Mouse (Mus musculus): ENCODE data around the gene Gm10277. TPM values are rescaled to one million over a fixed set of nuclear protein-coding genes. Genes with fewer than 3 reads are reported as not detected.

Gene Gm10277
- polyA plus RNA-seq, 1 experiment from 2014 or later: 0.92 TPM

DNA sequence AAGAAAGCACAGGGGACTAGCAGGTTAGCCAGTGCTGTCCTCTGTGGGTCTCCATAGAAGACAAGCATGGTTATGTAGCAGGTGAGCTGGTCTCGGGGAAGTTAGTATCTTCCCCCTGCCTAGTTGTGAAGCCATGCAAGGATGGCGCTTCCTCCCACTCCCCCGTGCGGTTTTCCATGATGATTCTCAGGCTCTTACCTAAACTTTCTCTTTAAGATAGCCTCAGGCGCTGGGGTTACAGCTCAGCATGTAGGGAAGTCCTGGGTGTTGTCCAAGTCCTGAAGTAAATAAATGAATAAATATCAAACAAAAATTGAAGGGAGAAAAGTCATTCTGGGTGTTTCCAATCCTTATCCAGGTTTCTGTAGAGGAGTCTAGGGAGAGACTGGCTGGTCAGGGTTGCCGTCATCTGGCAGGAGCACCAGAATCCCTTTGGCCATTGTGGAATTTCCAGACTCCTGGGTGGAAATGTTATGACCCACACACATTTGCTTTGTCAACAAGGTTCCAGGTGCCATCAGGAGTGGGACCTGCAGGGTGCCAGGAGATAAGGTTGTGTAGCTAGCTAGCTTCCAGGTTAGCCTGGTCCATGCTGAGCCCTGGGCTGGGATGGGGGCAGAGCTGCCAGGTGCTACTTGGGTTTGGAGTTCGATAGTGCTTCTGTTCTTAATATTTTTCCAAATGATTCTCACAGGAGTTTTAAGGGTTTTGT lies 5.3 kb downstream of the Gm10277 start:
- Histone ChIP-seq H3K9me3 (no peaks in the 10 kb centered on the region), H3K4me1 (peaks cover 37% of the 10 kb centered on the region), H3K27me3 (ENCODE audit: poor library complexity, severe bottlenecking) (no peaks in the 10 kb centered on the region), H3K27ac (no peak overlapping the region), H3K36me3 (replicated peaks) (peaks cover 26% of the 10 kb centered on the region), H3K4me3 (no peak overlapping the region)
- WGBS: 88% methylated on average over 7 of the region's 7 CpGs
- DNase-seq (ENCODE audit: extremely low spot score, low spot score): no peak

DNA sequence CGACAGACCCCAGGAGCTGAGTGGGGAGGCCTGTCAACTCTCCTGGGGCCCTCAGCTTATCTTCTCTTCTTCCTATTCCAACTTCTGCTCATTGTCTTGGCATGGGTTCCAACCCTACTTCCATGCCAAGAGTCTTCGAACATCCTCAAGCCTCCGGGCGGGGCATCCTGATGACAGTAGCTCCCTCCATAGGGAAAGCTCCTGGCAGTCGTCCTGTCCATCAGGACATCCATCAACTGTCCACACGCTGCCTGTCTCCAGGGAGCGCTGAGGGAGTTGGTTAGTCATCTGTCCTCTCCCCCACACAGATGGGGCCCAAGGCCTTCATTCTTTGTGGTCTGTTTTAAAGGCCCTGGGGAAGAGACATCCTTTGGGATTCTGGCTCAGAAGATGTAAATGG lies 6.5 kb downstream of the Gm10277 start:
- peaks cover 34% of the 10 kb centered on the region for H3K4me1 ChIP-seq
- DNase-seq (ENCODE audit: extremely low spot score, low spot score): no peak
- no peak overlapping the region for H3K27ac ChIP-seq
- H3K36me3 ChIP-seq (replicated peaks): peaks cover 28% of the 10 kb centered on the region
- H3K9me3 ChIP-seq: no peaks in the 10 kb centered on the region
- no peak overlapping the region for H3K4me3 ChIP-seq
- H3K27me3 ChIP-seq (ENCODE audit: poor library complexity, severe bottlenecking): no peaks in the 10 kb centered on the region
- 89% methylated on average over 7 of the region's 7 CpGs for WGBS

DNA sequence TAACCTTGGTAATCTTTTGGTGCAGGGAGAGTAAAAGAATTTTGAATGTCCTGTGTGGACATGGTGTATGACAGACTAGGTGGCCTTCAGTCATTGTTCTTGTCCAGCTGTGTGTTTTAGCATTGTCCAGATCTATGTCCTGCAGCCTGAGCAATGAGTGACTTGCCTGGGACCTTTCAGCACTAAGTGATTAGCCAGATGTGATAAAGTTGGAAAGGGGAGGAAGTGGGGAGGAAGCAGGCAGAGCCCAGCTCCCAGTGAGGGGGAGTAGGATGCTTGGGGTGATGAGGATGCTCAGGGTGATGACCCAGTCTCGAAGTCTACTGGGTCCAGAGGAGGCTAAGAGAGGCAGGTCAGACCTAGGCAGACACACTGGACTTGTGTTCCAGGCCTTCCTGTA lies 8.3 kb downstream of the Gm10277 start:
- Histone ChIP-seq H3K4me3 (no peak overlapping the region), H3K27ac (no peak overlapping the region), H3K4me1 (peaks cover 23% of the 10 kb centered on the region), H3K36me3 (replicated peaks) (peaks cover 28% of the 10 kb centered on the region), H3K9me3 (no peaks in the 10 kb centered on the region), H3K27me3 (ENCODE audit: poor library complexity, severe bottlenecking) (no peaks in the 10 kb centered on the region)
- 71% methylated on average over 1 of the region's 1 CpGs for WGBS
- DNase-seq (ENCODE audit: extremely low spot score, low spot score): no peak

DNA sequence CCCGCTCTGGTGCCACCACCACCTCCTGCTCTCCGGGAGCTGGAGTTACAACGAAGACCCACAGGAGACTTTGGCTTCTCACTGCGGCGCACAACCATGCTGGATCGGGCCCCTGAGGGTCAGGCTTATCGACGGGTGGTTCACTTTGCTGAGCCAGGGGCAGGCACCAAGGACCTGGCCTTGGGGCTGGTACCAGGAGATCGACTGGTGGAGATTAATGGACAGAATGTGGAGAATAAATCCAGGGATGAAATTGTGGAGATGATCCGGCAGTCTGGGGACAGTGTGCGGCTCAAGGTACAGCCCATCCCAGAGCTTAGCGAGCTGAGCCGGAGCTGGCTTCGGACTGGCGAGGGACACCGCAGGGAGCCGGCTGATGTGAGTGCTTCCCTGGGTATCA lies 9.6 kb downstream of the Gm10277 start:
- Histone ChIP-seq H3K36me3 (replicated peaks) (peaks cover 28% of the 10 kb centered on the region), H3K27ac (0 out of 2 replicates have a peak overlapping the region, but pooled peaks have one; percentile 31), H3K27me3 (ENCODE audit: poor library complexity, severe bottlenecking) (no peaks in the 10 kb centered on the region), H3K4me3 (no peak overlapping the region), H3K9me3 (no peaks in the 10 kb centered on the region), H3K4me1 (peaks cover 10% of the 10 kb centered on the region)
- WGBS: 93% methylated on average over 17 of the region's 17 CpGs
- no peak for DNase-seq (ENCODE audit: extremely low spot score, low spot score)

DNA sequence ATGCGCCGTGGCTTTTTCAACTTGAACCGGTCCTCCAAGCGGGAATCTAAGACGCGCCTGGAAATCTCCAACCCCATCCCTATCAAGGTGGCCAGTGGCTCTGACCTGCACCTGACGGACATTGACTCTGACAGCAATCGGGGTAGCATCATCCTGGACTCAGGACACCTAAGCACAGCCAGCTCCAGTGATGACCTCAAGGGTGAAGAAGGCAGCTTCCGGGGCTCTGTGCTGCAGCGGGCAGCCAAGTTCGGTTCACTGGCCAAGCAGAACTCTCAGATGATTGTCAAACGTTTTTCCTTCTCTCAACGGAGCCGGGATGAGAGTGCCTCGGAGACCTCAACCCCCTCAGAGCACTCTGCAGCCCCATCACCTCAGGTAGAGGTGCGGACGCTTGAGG lies 10.1 kb downstream of the Gm10277 start:
- WGBS: 91% methylated on average over 17 of the region's 17 CpGs
- Histone ChIP-seq H3K27me3 (ENCODE audit: poor library complexity, severe bottlenecking) (no peaks in the 10 kb centered on the region), H3K4me1 (peaks cover 10% of the 10 kb centered on the region), H3K36me3 (replicated peaks) (peaks cover 28% of the 10 kb centered on the region), H3K9me3 (no peaks in the 10 kb centered on the region), H3K4me3 (no peak overlapping the region), H3K27ac (no peak overlapping the region)
- DNase-seq (ENCODE audit: extremely low spot score, low spot score): no peak

DNA sequence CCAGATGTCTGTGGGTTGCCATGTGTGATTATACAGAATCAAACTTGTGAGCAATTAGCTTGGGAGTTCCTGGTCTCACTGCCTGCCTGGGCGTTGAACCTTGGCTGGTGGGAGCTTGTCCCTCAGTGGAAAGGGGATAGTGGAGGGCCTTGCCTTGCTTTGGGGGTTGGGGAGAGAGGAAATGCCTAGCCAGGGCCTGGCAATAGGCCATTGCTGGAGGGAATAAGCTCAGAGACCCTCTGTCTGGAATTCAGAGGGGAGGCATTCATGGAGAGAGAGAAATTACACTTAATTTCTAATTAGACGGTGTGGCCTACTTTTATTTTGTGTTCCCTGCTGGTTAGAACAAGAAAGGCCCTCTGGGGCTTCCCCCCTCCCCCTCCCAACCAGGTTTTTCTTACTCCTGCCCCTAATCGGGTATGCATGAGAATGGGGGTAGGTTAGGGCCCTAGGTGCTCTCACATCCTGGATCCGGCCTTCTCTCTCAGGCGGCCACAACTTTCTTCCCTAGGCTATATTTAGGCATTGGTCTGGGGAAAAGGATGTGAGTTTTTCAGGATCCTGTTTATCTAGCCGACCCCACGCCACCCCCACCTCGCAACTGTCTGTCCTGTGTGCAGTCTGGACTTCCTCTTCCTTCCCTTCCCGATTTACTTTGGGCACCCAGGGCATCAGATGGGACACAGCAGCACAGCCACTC lies 11.7 kb downstream of the Gm10277 start:
- Histone ChIP-seq H3K4me1 (peaks cover 14% of the 10 kb centered on the region), H3K36me3 (replicated peaks) (peaks cover 23% of the 10 kb centered on the region), H3K27me3 (ENCODE audit: poor library complexity, severe bottlenecking) (no peaks in the 10 kb centered on the region), H3K9me3 (no peaks in the 10 kb centered on the region), H3K4me3 (no peak overlapping the region), H3K27ac (0 out of 2 replicates have a peak overlapping the region, but pooled peaks have one; percentile 48)
- no peak for DNase-seq (ENCODE audit: extremely low spot score, low spot score)
- 39% methylated on average over 9 of the region's 9 CpGs for WGBS

DNA sequence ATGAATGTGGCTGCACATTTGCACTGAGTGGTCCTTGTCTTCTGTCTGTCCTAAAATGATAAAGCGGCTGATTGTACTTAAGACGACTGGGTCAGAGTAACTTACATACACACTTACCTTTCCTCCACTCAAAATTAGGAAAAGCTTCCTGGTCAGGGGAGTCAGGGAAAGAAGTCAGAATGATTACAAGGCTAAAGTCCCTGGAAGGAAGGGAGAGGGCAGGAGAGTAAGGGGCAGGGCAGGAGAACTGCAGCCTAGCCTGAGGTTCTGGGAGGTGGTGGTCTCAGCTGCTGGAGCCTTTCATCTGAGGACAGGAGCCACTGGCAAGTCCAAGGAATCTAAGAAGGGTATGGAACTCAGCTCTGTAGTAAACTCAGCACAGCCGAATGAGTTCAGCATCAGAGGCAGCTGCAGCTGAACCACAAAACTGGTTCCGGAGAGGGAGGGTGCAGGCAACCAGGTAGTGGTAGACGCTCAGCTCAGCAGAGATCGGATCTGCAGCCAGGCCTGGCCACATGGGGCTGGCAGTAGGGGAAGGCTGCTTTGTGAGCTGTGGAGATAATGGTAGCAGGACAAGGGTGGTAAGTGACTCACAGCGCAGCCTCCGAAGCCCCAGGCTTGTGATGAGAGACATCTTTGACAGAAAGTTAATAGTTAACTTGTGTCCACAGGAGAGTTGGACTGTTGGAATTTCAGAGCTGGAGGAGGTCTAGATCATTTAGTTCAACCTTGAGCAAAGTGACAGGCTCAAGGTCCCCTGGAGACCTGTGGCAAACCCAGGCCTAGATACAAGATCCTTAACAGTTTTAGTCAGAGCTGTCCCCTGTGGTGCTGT lies 15.5 kb downstream of the Gm10277 start:
- Histone ChIP-seq H3K27me3 (ENCODE audit: poor library complexity, severe bottlenecking) (no peaks in the 10 kb centered on the region), H3K36me3 (replicated peaks) (peaks cover under 1% of the 10 kb centered on the region), H3K4me3 (no peak overlapping the region), H3K27ac (peak overlapping the region; percentile 18; the same call in 1 of the 2 replicates), H3K9me3 (no peaks in the 10 kb centered on the region), H3K4me1 (peaks cover 18% of the 10 kb centered on the region)
- DNase-seq (ENCODE audit: extremely low spot score, low spot score): no peak
- WGBS: 75% methylated on average over 8 of the region's 8 CpGs

DNA sequence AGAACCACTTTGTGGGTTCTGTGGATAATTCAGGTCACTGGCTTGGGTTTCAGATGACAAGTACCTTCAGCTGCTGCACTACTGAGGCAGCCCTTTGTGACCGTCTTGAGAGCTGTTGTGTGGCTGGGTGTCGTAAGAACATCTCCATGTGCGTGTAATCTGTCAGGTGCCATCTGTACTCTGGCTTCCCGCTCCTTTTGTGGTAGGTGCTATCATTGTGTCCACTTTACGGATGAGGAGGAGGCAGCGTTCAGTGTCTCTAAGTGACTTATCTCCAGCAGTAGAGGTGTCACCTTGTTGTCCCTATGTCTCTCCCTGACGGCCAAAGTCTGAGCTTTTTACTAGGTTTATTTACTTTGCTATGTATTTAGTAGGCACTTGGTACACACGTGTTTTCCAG lies 17.2 kb downstream of the Gm10277 start:
- 85% methylated on average over 8 of the region's 8 CpGs for WGBS
- Histone ChIP-seq H3K27me3 (ENCODE audit: poor library complexity, severe bottlenecking) (peaks cover 10% of the 10 kb centered on the region), H3K27ac (no peak overlapping the region), H3K36me3 (replicated peaks) (no peaks in the 10 kb centered on the region), H3K4me1 (peaks cover 26% of the 10 kb centered on the region), H3K4me3 (no peak overlapping the region), H3K9me3 (no peaks in the 10 kb centered on the region)
- no peak for DNase-seq (ENCODE audit: extremely low spot score, low spot score)

DNA sequence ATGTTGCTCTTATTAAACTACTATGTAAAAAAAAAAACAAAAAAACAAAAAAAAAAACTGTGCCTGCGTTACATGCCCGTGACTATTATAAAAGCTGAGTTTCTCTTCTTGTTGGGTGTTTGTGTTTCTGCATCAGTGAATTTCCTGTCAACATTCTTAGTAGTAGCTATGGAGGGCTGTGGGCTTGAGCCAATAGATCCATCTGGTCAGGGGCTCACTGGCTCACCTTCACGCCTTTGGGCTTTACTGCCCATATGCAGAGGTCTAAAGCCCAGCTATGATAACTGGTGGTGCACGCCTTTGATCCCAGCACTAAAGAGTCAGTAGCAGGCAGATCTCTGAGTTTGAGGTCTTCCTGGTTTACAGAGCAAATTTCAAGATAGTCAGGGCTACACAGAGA lies 18.1 kb downstream of the Gm10277 start:
- 87% methylated on average over 4 of the region's 4 CpGs for WGBS
- H3K27me3 ChIP-seq (ENCODE audit: poor library complexity, severe bottlenecking): peaks cover 18% of the 10 kb centered on the region
- no peak overlapping the region for H3K27ac ChIP-seq
- H3K9me3 ChIP-seq: no peaks in the 10 kb centered on the region
- H3K4me3 ChIP-seq: no peak overlapping the region
- peaks cover 34% of the 10 kb centered on the region for H3K4me1 ChIP-seq
- no peaks in the 10 kb centered on the region for H3K36me3 ChIP-seq (replicated peaks)
- no peak for DNase-seq (ENCODE audit: extremely low spot score, low spot score)

DNA sequence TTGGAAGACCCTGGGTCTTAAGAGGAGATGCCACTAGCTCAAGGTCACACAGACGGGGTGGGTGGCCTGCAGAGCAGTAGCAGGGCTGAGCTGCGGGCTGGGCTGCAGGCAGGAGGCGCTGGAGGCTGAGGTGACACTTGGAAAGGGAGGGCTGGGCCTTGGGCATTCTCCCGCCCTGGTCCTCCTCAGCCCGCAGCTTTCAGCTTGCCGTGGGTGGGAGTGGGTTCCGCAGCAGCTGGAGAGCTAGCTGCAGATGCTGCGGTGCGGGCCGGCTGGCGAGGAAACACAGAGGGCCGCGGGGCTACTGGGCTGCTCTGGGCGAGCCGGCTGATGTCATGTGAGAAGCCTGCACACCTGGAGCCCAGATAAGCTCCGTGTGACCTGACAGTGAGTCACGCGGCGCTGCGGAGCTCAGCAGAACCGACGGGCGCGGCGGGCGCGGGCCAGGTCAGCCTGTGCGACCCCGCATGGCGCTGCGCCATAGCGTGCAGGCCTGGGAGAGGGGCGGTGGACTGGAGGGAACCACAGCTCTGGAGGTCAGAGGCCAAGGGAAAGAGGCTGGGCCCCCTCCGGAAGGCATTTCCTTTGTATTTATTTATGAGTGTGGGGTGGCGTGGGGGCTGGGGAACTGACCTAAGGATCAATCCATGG lies 21.1 kb downstream of the Gm10277 start:
- Histone ChIP-seq H3K9me3 (no peaks in the 10 kb centered on the region), H3K4me1 (peaks cover 51% of the 10 kb centered on the region), H3K27me3 (ENCODE audit: poor library complexity, severe bottlenecking) (peaks cover 36% of the 10 kb centered on the region), H3K4me3 (peak overlapping the region; percentile 55), H3K36me3 (replicated peaks) (no peaks in the 10 kb centered on the region), H3K27ac (peak overlapping the region; percentile 80)
- WGBS: 1% methylated on average over 35 of the region's 35 CpGs
- DNase-seq (ENCODE audit: extremely low spot score, low spot score): peak; percentile 48

DNA sequence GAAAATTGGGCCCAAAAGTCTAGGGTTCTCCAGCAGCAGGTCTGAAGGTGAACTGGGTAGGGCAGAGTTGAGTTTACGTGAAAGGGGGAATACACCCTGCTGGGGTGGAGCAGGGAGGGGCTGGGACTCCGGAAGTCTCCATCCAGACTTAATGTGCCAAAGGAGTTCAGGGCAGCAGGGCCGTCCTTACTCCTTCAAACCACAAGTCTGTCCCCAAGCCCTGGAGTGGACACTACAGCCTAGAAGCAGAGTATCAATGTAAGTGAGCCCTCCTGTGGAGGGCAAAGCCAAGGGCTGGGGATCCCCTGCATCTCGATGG lies 22.1 kb downstream of the Gm10277 start:
- Histone ChIP-seq H3K9me3 (no peaks in the 10 kb centered on the region), H3K4me3 (0 out of 2 replicates have a peak overlapping the region, but pooled peaks have one; percentile 95), H3K27ac (0 out of 2 replicates have a peak overlapping the region, but pooled peaks have one; percentile 3), H3K4me1 (peaks cover 51% of the 10 kb centered on the region), H3K36me3 (replicated peaks) (no peaks in the 10 kb centered on the region), H3K27me3 (ENCODE audit: poor library complexity, severe bottlenecking) (peaks cover 45% of the 10 kb centered on the region)
- WGBS: 53% methylated on average over 4 of the region's 4 CpGs
- DNase-seq (ENCODE audit: extremely low spot score, low spot score): no peak

DNA sequence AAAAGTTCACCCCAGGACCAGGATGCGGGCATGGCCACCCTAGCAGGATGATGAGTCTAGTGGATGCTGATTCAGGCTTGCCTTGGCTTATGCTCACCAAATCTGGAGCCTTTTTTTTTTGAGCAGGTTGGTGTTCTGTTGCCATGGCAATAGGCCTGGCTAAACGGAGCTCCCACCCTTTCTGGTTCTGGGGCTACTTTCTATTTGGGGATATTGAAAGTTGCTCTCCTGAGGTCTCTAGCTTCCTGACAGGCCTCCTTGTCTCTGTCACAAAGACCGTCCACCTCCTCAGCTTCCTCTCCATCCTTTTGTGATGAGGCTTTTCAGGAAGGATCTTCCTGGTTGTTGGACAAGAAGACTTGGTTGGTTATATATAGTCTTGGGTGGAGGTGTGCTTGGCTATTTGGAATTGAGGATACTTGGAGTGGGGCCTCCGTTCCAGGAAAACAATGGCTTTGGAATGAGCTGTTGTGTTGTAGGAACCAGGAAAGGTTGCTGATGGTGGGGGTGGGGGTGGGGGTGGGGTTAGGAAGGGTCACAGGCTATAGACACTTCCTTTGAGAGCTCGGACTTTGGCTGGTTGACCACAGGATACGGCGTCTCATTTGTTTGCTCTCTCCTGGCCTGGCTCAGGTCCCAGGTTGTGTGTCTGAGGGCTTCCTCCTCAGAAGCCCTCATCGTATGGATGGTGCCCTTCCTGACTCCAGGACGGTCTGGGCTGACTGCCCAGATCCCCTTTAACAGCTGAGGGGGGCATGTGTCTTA lies 22.7 kb downstream of the Gm10277 start:
- peaks cover 45% of the 10 kb centered on the region for H3K27me3 ChIP-seq (ENCODE audit: poor library complexity, severe bottlenecking)
- H3K27ac ChIP-seq: peak overlapping the region; percentile 97; the same call in 1 of the 2 replicates
- 67% methylated on average over 9 of the region's 9 CpGs for WGBS
- no peak for DNase-seq (ENCODE audit: extremely low spot score, low spot score)
- H3K36me3 ChIP-seq (replicated peaks): no peaks in the 10 kb centered on the region
- peaks cover 51% of the 10 kb centered on the region for H3K4me1 ChIP-seq
- H3K4me3 ChIP-seq: peak overlapping the region; percentile 95
- H3K9me3 ChIP-seq: no peaks in the 10 kb centered on the region

All from forebrain, embryonic 10.5 days (tissue).